Mouse (Mus musculus) limb, embryonic 13.5 days (tissue): ENCODE data around the gene Zfp81. TPM values are rescaled to one million over a fixed set of nuclear protein-coding genes. Genes with fewer than 3 reads are reported as not detected.
"Not testable (repeated sequence)": the region's sequence is repeated elsewhere in the genome, so short reads cannot be mapped to it uniquely, and the experiment has no call there.

Experiments
- ATAC-seq: fragments of 200-750 bp; cut with Nextera tagmentation; 2 replicates; pipeline ENCODE4 v1.8.0; 2017; ENCODE audit warnings: low read depth, moderate number of reproducible peaks, moderate TSS enrichment; ENCODE audit not compliant: low FRiP score
- H3K27ac ChIP-seq: fragments of 300-500 bp; sonication (generic); 2 replicates; pipeline ENCODE4 v1.5.1; 2015; ENCODE audit warnings: inconsistent platforms, mild to moderate bottlenecking, moderate library complexity
- H3K27me3 ChIP-seq: fragments of 300-500 bp; sonication (generic); 2 replicates; pipeline ENCODE4 v1.6.1; 2015; ENCODE audit warnings: mild to moderate bottlenecking, inconsistent platforms
- H3K36me3 ChIP-seq: fragments of 300-500 bp; sonication (generic); 2 replicates; pipeline ENCODE4 v1.6.1; 2015; ENCODE audit warnings: inconsistent platforms, mild to moderate bottlenecking, moderate library complexity
- H3K4me1 ChIP-seq: fragments of 300-500 bp; sonication (generic); 2 replicates; pipeline ENCODE4 v1.6.1; 2015; ENCODE audit warnings: inconsistent platforms
- H3K4me2 ChIP-seq: fragments of 300-500 bp; sonication (generic); replicated peaks from 2 replicates; pipeline ENCODE4 v1.6.1; 2015; ENCODE audit warnings: inconsistent platforms, mild to moderate bottlenecking, moderate library complexity
- H3K4me3 ChIP-seq: fragments of 300-500 bp; sonication (generic); 2 replicates; pipeline ENCODE4 v1.5.1; 2015; ENCODE audit warnings: moderate library complexity, mild to moderate bottlenecking, inconsistent platforms
- H3K9ac ChIP-seq: fragments of 300-500 bp; sonication (generic); 2 replicates; pipeline ENCODE4 v1.6.1; 2015; ENCODE audit warnings: mild to moderate bottlenecking, inconsistent platforms
- H3K9me3 ChIP-seq: fragments of 300-500 bp; sonication (generic); 2 replicates; pipeline ENCODE4 v1.6.1; 2016; ENCODE audit warnings: inconsistent platforms
- WGBS: fragments of 180-500 bp; shearing (Covaris S2); methylation state at CpG from one replicate; pipeline ENCODE4 v1.1.7; 2015; 5-methylcytosine and 5-hydroxymethylcytosine counted together
- polyA plus RNA-seq: library from polyadenylated mRNA; unstranded; fragments of >200 nt; fragmentation: Nextera tagmentation; extraction: Ambion mirVana; gene quantifications from 2 replicates; pipeline ENCODE4 v1.2.1, GENCODE M21; 2015

Gene Zfp81
- polyA plus RNA-seq = 11.9 and 12.9 TPM in 2 replicates

GRCm38 (mm10) chr17:33358411-33359384 lies at the start of gene Zfp81:
Zfp81 (minus strand) TSS chr17:33358878.
- H3K4me3 ChIP-seq = peak within 1 kb of the TSS; percentile 91
- H3K4me2 ChIP-seq = peak within 1 kb of the TSS; percentile 83
- H3K27ac ChIP-seq = peak within 1 kb of the TSS; percentile 62; the same call in 1 of the 2 replicates
- H3K4me1 ChIP-seq = peaks cover 13% of the 10 kb centered on the region
- peak; percentile 100 for ATAC-seq
- no peaks in the 10 kb centered on the region; the same call in 1 of the 2 replicates for H3K9me3 ChIP-seq
- H3K27me3 ChIP-seq = no peaks in the 10 kb centered on the region
- peak within 1 kb of the TSS; percentile 89 for H3K9ac ChIP-seq
- H3K36me3 ChIP-seq = no peaks in the 10 kb centered on the region
- WGBS = 3% methylated on average over 47 of the region's 47 CpGs

DNA sequence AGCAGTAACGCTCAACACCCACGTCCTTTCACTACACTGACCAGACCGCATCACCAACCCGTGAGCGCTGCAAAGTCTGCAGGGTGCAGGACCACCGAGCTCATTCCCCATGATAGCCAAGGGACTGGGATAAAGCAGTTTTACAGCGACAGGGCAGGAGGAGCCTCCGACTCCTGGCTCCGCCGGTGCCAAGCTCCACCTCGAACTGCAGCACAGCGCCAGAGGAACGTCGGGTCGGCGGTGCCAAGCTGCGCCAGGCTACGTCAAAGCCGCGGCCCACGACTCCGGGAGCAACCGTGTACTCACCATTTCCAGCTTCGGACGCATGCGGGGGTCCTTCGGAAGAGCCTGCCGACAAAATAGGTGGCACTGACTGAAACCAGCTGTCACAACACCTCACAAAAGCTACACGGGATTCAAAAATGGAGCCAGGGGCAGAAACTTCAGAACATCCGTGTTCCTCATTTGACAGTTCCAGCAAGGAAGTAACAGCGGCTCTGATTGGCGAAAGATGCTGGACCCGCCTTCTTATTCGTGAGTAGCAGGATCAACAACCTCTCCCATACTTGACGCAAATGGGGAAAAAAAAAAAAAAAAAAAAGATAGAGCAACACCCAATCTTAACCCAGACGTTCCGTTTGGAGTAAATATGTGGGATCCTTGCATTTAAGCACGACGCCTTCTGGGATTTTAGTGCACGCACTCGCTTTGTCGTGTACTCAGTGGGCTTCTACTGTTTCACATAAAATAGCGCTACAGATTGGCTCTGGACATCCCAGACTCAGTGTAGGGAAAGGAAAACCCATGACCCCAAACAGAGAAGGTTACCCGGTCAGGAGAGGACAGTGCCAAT lies 35.7 kb upstream of the Zfp81 start, which contains the start of gene Zfp101:
Gene Zfp101, minus strand, starts transcription at position 460 of the 853 bp plus-strand sequence.
- WGBS = under 1% methylated on average over 44 of the region's 44 CpGs
- Histone ChIP-seq H3K9me3 (no peaks in the 10 kb centered on the region), H3K27ac (peak within 1 kb of the TSS; percentile 44; the same call in 1 of the 2 replicates), H3K9ac (peak within 1 kb of the TSS; percentile 74), H3K4me1 (peaks cover 9% of the 10 kb centered on the region), H3K36me3 (no peaks in the 10 kb centered on the region), H3K4me3 (peak within 1 kb of the TSS; percentile 74), H3K27me3 (no peaks in the 10 kb centered on the region), H3K4me2 (peak within 1 kb of the TSS; percentile 72)
- ATAC-seq = peak; percentile 100

- Histone ChIP-seq H3K9ac (no peak overlapping the region), H3K4me2 (no peak overlapping the region), H3K4me3 (no peak overlapping the region), H3K27me3 (no peaks in the 10 kb centered on the region), H3K27ac (no peak overlapping the region), H3K4me1 (peaks cover 9% of the 10 kb centered on the region), H3K36me3 (no peaks in the 10 kb centered on the region), H3K9me3 (no peaks in the 10 kb centered on the region)
- ATAC-seq = no peak
- WGBS = 95% methylated on average over 5 of the region's 5 CpGs
These were observed 33.6 kb upstream of the Zfp81 start for GRCm38 (mm10) chr17:33392271-33392670.

DNA sequence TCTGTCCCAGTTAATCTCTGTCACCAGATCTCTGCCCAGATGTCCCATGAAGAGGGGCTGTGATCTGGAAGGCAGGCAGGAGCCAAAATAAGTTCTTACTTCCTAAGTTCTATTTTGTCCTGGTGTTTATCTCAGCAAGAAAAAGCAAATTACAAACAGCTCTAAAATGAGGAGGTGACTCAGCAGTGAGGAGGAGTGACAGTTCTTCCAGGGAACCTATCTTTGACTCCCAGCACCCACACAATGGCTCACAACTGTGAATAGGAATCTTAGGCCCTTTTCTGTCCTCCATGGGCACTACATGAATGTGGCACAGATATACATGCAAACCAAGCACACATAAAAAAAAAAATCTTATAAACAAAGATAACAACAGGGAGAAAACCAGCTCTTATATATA lies 27.0 kb upstream of the Zfp81 start:
- Histone ChIP-seq H3K4me1 (no peaks in the 10 kb centered on the region), H3K27me3 (no peaks in the 10 kb centered on the region), H3K4me2 (no peak overlapping the region), H3K9ac (no peak overlapping the region), H3K9me3 (no peaks in the 10 kb centered on the region), H3K27ac (no peak overlapping the region), H3K4me3 (no peak overlapping the region), H3K36me3 (peaks cover 49% of the 10 kb centered on the region)
- ATAC-seq = no peak

- no peaks in the 10 kb centered on the region for H3K9me3 ChIP-seq
- H3K27me3 ChIP-seq = no peaks in the 10 kb centered on the region
- H3K4me2 ChIP-seq = no peak overlapping the region
- ATAC-seq = no peak
- no peak overlapping the region for H3K9ac ChIP-seq
- 86% methylated on average over 3 of the region's 3 CpGs for WGBS
- 0 out of 2 replicates have a peak, but pooled peaks cover 8% of the 10 kb centered on the region for H3K36me3 ChIP-seq
- no peaks in the 10 kb centered on the region for H3K4me1 ChIP-seq
- no peak overlapping the region for H3K27ac ChIP-seq
- no peak overlapping the region for H3K4me3 ChIP-seq
These were observed 14.1 kb upstream of the Zfp81 start for GRCm38 (mm10) chr17:33372795-33373194.

GRCm38 (mm10) chr17:33352981-33353380 lies 5.7 kb downstream of the Zfp81 start:
- no peaks in the 10 kb centered on the region for H3K27me3 ChIP-seq
- no peak overlapping the region for H3K9ac ChIP-seq
- peaks cover 5% of the 10 kb centered on the region; the same call in 1 of the 2 replicates for H3K36me3 ChIP-seq
- no peak overlapping the region for H3K27ac ChIP-seq
- no peak overlapping the region for H3K4me2 ChIP-seq
- WGBS = 93% methylated on average over 1 of the region's 1 CpGs
- peaks cover 25% of the 10 kb centered on the region for H3K9me3 ChIP-seq
- H3K4me1 ChIP-seq = peaks cover 7% of the 10 kb centered on the region
- ATAC-seq = no peak
- no peak overlapping the region for H3K4me3 ChIP-seq

GRCm38 (mm10) chr17:33289876-33290149 lies 68.9 kb downstream of the Zfp81 start:
- no CpG with 5 or more reads among the region's 9 CpGs for WGBS
- not testable (repeated sequence) for ATAC-seq, H3K27me3 ChIP-seq, H3K36me3 ChIP-seq, H3K4me3 ChIP-seq, H3K9ac ChIP-seq, H3K27ac ChIP-seq, H3K9me3 ChIP-seq, H3K4me1 ChIP-seq
- H3K4me2 ChIP-seq = peak overlapping the region; percentile 41

DNA sequence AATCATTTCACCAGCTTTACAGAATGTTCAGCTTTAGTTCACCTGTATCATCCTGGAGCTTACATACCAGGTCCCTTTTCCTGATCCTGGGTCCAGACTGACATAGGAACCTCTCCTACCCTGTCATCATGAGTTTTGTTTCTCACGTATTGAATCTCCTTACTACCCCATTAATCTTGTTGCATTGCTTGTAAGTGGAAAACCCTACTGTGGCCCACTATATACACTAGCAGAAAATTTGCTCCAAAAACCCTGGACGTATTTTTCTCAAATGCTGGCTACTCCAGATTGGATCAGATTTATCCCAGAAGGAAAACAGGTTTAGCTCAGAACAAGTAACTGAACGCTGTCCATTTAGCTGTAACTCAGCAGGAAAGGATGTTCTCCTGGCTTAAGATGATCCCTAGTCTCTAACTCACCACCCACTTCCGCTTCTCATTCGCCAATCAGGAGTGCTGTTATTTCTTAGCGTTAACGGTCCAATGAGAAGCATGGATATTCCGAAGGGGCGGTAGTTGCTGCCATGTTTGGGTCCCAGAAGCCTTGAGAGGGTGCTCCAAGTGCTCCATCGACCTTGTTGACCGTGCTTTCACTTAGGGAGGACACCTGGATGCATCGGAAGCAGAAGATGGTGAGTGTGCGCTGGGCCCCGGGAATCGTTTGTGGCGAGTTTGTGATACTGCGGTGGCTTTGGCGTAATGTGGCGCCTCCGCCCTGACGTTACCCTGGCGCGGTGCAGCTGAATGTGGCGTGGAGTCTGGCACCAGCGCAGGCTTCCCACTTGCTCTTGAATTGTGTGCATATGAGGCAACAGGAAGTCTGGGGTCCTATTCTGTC lies 69.4 kb downstream of the Zfp81 start, which contains the start of gene Zfp955b:
Gene Zfp955b, plus strand, starts transcription at position 506 of the 837 bp plus-strand sequence.
- H3K27ac ChIP-seq, H3K9ac ChIP-seq, H3K4me1 ChIP-seq, H3K4me3 ChIP-seq, H3K9me3 ChIP-seq, H3K36me3 ChIP-seq, H3K27me3 ChIP-seq: not testable (repeated sequence)
- peak; percentile 100 for ATAC-seq
- peak within 1 kb of the TSS; percentile 41 for H3K4me2 ChIP-seq
- WGBS = no CpG with 5 or more reads among the region's 25 CpGs

Other genes starting within 250 kb of the Zfp81 start
- 0.14 TPM in 1 of 2 replicates, not detected in the other for gene Morc2b, start 219.2 kb downstream of the Zfp81 start, polyA plus RNA-seq
- gene Olfr55, start 190.4 kb downstream of the Zfp81 start, polyA plus RNA-seq = 0.05 TPM in 1 of 2 replicates, not detected in the other
- gene Olfr239, start 167.6 kb downstream of the Zfp81 start, polyA plus RNA-seq = not detected in 2 replicates
- gene Olfr1564, start 137.2 kb downstream of the Zfp81 start, polyA plus RNA-seq = not detected in 2 replicates
- 17.7 and 19.8 TPM in 2 replicates for gene Zfp955a, start 103.7 kb downstream of the Zfp81 start, polyA plus RNA-seq
- 0.04 TPM in 1 of 2 replicates, not detected in the other for gene Olfr63, start 94.2 kb downstream of the Zfp81 start, polyA plus RNA-seq
- 15.1 and 15.8 TPM in 2 replicates for gene Zfp955b, start 69.3 kb downstream of the Zfp81 start, polyA plus RNA-seq
- 25.9 and 26.0 TPM in 2 replicates for gene Zfp101, start 35.8 kb upstream of the Zfp81 start, polyA plus RNA-seq
- not detected in 2 replicates for gene Actl9, start 74.0 kb upstream of the Zfp81 start, polyA plus RNA-seq
- 106 and 120 TPM in 2 replicates for gene Adamts10, start 165.3 kb upstream of the Zfp81 start, polyA plus RNA-seq
- 3.5 and 3.7 TPM in 2 replicates for gene Myo1f, start 196.8 kb upstream of the Zfp81 start, polyA plus RNA-seq